Comparison of ENCODE assay signal across 11 mouse cellular contexts in the genomic region with DNA sequence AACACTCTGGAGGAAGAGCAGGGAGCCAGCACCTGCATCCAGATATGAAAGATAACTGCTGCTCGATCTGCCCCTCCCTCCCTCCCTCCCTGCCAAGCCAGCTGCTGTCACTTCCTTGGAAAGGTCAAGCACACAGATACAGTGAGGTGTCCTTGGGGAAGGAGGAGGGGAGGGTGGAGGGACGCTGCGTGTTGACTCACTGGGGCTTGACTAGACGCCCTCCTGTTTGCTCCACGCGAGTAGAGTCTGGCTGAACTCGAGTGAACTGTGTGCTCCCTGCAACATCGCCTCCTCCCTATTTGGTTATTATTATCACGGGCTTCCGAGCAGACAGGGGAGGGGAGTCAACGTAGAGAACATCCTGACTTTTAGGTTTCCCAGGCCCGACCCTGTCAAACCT.
DNase-seq lines count a peak whose midpoint lies in the region; ATAC-seq and TF ChIP-seq lines count a peak whose summit lies in the region.
"Had no signal": no experiment of that assay in that cellular context is flagged by ENCODE, and none has a peak within 500 bp of the region (broad histone marks: within the 10 kb centered on the region; RNA-seq: fewer than 3 reads in every experiment).

No protein-coding gene starts in this region.

- H3K4me2 ChIP-seq in midbrain, embryonic 12.5 days (replicated peaks), result no peak overlapping the region
- no peak overlapping the region for H3K4me2 ChIP-seq in midbrain, embryonic 14.5 days (ENCODE audit: low read length)
- H3K4me2 ChIP-seq in heart, embryonic 15.5 days, result peak overlapping the region; percentile 43
- H3K4me2 ChIP-seq: hindbrain, embryonic 13.5 days had no signal

- ATAC-seq in midbrain, embryonic 12.5 days (ENCODE audit: low FRiP score, low read depth), result no peak
- no peak for ATAC-seq in midbrain, embryonic 14.5 days (ENCODE audit: low FRiP score, low TSS enrichment)
- ATAC-seq in heart, embryonic 15.5 days (replicated peaks; ENCODE audit: insufficient number of reproducible peaks, insufficient read depth, low FRiP score, low read depth), result no peak; the same call in 1 of the 2 replicates

- no peak overlapping the region for H3K4me3 ChIP-seq in midbrain, embryonic 12.5 days
- H3K4me3 ChIP-seq in midbrain, embryonic 14.5 days (replicated peaks; ENCODE audit: low read depth, low read length), result no peak overlapping the region
- no peak overlapping the region for H3K4me3 ChIP-seq in heart, embryonic 15.5 days
- no peak overlapping the region for H3K4me3 ChIP-seq in small intestine, adult 2 months (ENCODE audit: low read depth, low read length)
- H3K4me3 ChIP-seq: hindbrain, embryonic 13.5 days had no signal

- 70% methylated on average over 12 of the region's 12 CpGs for WGBS in midbrain, embryonic 12.5 days
- 58% methylated on average over 12 of the region's 12 CpGs for WGBS in midbrain, embryonic 14.5 days
- WGBS in heart, embryonic 15.5 days, result 17% methylated on average over 12 of the region's 12 CpGs
- WGBS in small intestine, adult 2 months, result 12% methylated on average over 12 of the region's 12 CpGs

- DNase-seq in gastrocnemius, adult 18-20 months (ENCODE audit: low spot score), result peak; percentile 25
- DNase-seq in gastrocnemius, postnatal 10 days, result no peak
- no peak for DNase-seq in midbrain, embryonic 14.5 days
- no peak for DNase-seq in cerebellum, adult 9-11 months
- no peak for DNase-seq in thymus, postnatal 36 days
- DNase-seq: left cerebral cortex, postnatal 4 days; right cerebral cortex, adult 18-20 months had no signal

- peaks cover 81% of the 10 kb centered on the region for H3K27me3 ChIP-seq in midbrain, embryonic 12.5 days
- H3K27me3 ChIP-seq in midbrain, embryonic 14.5 days (ENCODE audit: control insufficient read depth, insufficient read depth, low read length), result peaks cover 25% of the 10 kb centered on the region
- no peaks in the 10 kb centered on the region for H3K27me3 ChIP-seq in heart, embryonic 15.5 days
- no peaks in the 10 kb centered on the region for H3K27me3 ChIP-seq in small intestine, adult 2 months (ENCODE audit: control insufficient read depth, insufficient read depth, low read length)

- no peak overlapping the region for H3K27ac ChIP-seq in midbrain, embryonic 12.5 days (replicated peaks)
- H3K27ac ChIP-seq in midbrain, embryonic 14.5 days (replicated peaks; ENCODE audit: low read depth, low read length), result no peak overlapping the region
- no peak overlapping the region for H3K27ac ChIP-seq in heart, embryonic 15.5 days
- peak overlapping the region; percentile 71 for H3K27ac ChIP-seq in small intestine, adult 2 months (ENCODE audit: insufficient read depth, low read depth, low read length)
- H3K27ac ChIP-seq: hindbrain, embryonic 13.5 days had no signal

- TF ChIP-seq POLR2A in small intestine, adult 2 months (IDR thresholded peaks at IDR 0.05; ENCODE audit: low read depth, low read length), result peak; percentile 43; the same call in 1 of the 2 replicates

- H3K4me1 ChIP-seq in midbrain, embryonic 12.5 days, result peaks cover 16% of the 10 kb centered on the region; the same call in 1 of the 2 replicates
- peaks cover 19% of the 10 kb centered on the region for H3K4me1 ChIP-seq in midbrain, embryonic 14.5 days (ENCODE audit: control insufficient read depth, insufficient read depth, low read length)
- H3K4me1 ChIP-seq in heart, embryonic 15.5 days (replicated peaks), result peaks cover 17% of the 10 kb centered on the region
- H3K4me1 ChIP-seq in small intestine, adult 2 months (ENCODE audit: control insufficient read depth, insufficient read depth, insufficient read length, low read length), result peaks cover 8% of the 10 kb centered on the region

- no peaks in the 10 kb centered on the region for H3K9me3 ChIP-seq in midbrain, embryonic 12.5 days
- no peaks in the 10 kb centered on the region for H3K9me3 ChIP-seq in midbrain, embryonic 14.5 days (ENCODE audit: control insufficient read depth, low read length)
- no peaks in the 10 kb centered on the region for H3K9me3 ChIP-seq in heart, embryonic 15.5 days (replicated peaks)
- H3K9me3 ChIP-seq: hindbrain, embryonic 13.5 days had no signal

- TF ChIP-seq CTCF in small intestine, adult 2 months (IDR thresholded peaks at IDR 0.05; ENCODE audit: extremely low read depth, insufficient read length, insufficient replicate concordance, low read depth, low read length), result no peak

- H3K9ac ChIP-seq in midbrain, embryonic 12.5 days (replicated peaks), result 0 out of 2 replicates have a peak overlapping the region, but pooled peaks have one; percentile 24
- no peak overlapping the region for H3K9ac ChIP-seq in midbrain, embryonic 14.5 days (replicated peaks; ENCODE audit: low read length)
- no peak overlapping the region for H3K9ac ChIP-seq in heart, embryonic 15.5 days
- H3K9ac ChIP-seq: hindbrain, embryonic 13.5 days had no signal

- no peaks in the 10 kb centered on the region for H3K36me3 ChIP-seq in midbrain, embryonic 12.5 days
- H3K36me3 ChIP-seq in midbrain, embryonic 14.5 days (ENCODE audit: control insufficient read depth, insufficient read depth, low read length), result no peaks in the 10 kb centered on the region
- H3K36me3 ChIP-seq in heart, embryonic 15.5 days, result no peaks in the 10 kb centered on the region
- H3K36me3 ChIP-seq in small intestine, adult 2 months (ENCODE audit: control insufficient read depth, insufficient read depth, low read length), result no peaks in the 10 kb centered on the region
- H3K36me3 ChIP-seq: hindbrain, embryonic 13.5 days had no signal
